Mouse (Mus musculus) limb, embryonic 14.5 days (tissue): ENCODE results near the gene Rgs6. TPM values are rescaled to one million over a fixed set of nuclear protein-coding genes. Genes with fewer than 3 reads are reported as not detected.

ENCODE experiments used
- ATAC-seq: fragments of 200-750 bp; cut with Nextera tagmentation; 2 replicates; pipeline ENCODE4 v1.8.0; 2017; ENCODE audit warnings: low read depth, moderate number of reproducible peaks, moderate TSS enrichment; ENCODE audit not compliant: low FRiP score
- DNase-seq: peaks from one replicate; pipeline ENCODE4 v3.0.0-alpha.2; 2015; ENCODE audit warnings: low spot score
- H3K27ac ChIP-seq: fragments of 300-500 bp; sonication (generic); replicated peaks from 2 replicates; pipeline ENCODE4 v1.5.1; 2014; ENCODE audit warnings: low read depth, mild to moderate bottlenecking, low read length, moderate library complexity, mixed read lengths
- H3K27me3 ChIP-seq: fragments of 300-500 bp; sonication (generic); 2 replicates; pipeline ENCODE4 v1.6.1; 2014; ENCODE audit warnings: low read length, mixed read lengths; ENCODE audit not compliant: control insufficient read depth, insufficient read depth
- H3K36me3 ChIP-seq: fragments of 300-500 bp; sonication (generic); 2 replicates; pipeline ENCODE4 v1.6.1; 2014; ENCODE audit warnings: mild to moderate bottlenecking, low read length, moderate library complexity, mixed read lengths; ENCODE audit not compliant: control insufficient read depth, insufficient read depth
- H3K4me1 ChIP-seq: fragments of 300-500 bp; sonication (generic); 2 replicates; pipeline ENCODE4 v1.6.1; 2014; ENCODE audit warnings: antibody characterized with exemption, low read length, mixed read lengths; ENCODE audit not compliant: control insufficient read depth, insufficient read depth
- H3K4me2 ChIP-seq: fragments of 300-500 bp; sonication (generic); replicated peaks from 2 replicates; pipeline ENCODE4 v1.6.1; 2014; ENCODE audit warnings: low read depth, mild to moderate bottlenecking, low read length, moderate library complexity; ENCODE audit not compliant: severe bottlenecking
- H3K4me3 ChIP-seq: fragments of 300-500 bp; sonication (generic); replicated peaks from 2 replicates; pipeline ENCODE4 v1.5.1; 2014; ENCODE audit warnings: low read length
- H3K9ac ChIP-seq: fragments of 300-500 bp; sonication (generic); 2 replicates; pipeline ENCODE4 v1.6.1; 2014; ENCODE audit warnings: mild to moderate bottlenecking, low read depth, low read length, moderate library complexity; ENCODE audit not compliant: severe bottlenecking
- H3K9me3 ChIP-seq: fragments of 300-500 bp; sonication (generic); 2 replicates; pipeline ENCODE4 v1.6.1; 2016; ENCODE audit warnings: low read length; ENCODE audit not compliant: control insufficient read depth
- POLR2A ChIP-seq: fragments of 200-500 bp; IDR thresholded peaks from 2 replicates; pipeline ENCODE4 v1.8.0; 2012; ENCODE audit warnings: inconsistent platforms, mild to moderate bottlenecking, moderate library complexity, borderline replicate concordance; ENCODE audit not compliant: insufficient read depth, insufficient read length; ENCODE audit errors: extremely low read depth
- WGBS: fragments of 180-500 bp; shearing (Covaris S2); extraction: QIAGEN DNeasy Blood & Tissue Kit; methylation state at CpG from one replicate; pipeline ENCODE4 v1.1.7; 2014; 5-methylcytosine and 5-hydroxymethylcytosine counted together
- polyA plus RNA-seq, 2 experiments: library from polyadenylated mRNA; depleted of rRNA in 1 of 2; stranded (reverse) in 1 of 2; unstranded in 1 of 2; fragments of >200 nt; fragmentation: Nextera tagmentation in 1 of 2; extraction: Ambion mirVana in 1 of 2; gene quantifications; 2 replicates each; pipeline versions ENCODE4 v1.2.1 to v1.2.3; 2012 to 2014

Gene Rgs6
- polyA plus RNA-seq, 2 experiments, result 1.2 to 1.5 TPM

GRCm38 (mm10) chr12:82854902-82855301 is 266.8 kb downstream of the Rgs6 start:
- Histone ChIP-seq H3K27ac (no peak overlapping the region), H3K4me1 (no peaks in the 10 kb centered on the region), H3K4me3 (no peak overlapping the region), H3K36me3 (no peaks in the 10 kb centered on the region), H3K27me3 (0 out of 2 replicates have a peak, but pooled peaks cover 3% of the 10 kb centered on the region), H3K9me3 (no peaks in the 10 kb centered on the region), H3K9ac (no peak overlapping the region), H3K4me2 (no peak overlapping the region)
- no peak for TF ChIP-seq POLR2A
- ATAC-seq, result no peak
- DNase-seq, result no peak
- WGBS, result 82% methylated on average over 5 of the region's 5 CpGs

- no peaks in the 10 kb centered on the region for H3K4me1 ChIP-seq
- no peak overlapping the region for H3K4me2 ChIP-seq
- no peaks in the 10 kb centered on the region for H3K9me3 ChIP-seq
- WGBS, result 39% methylated on average over 4 of the region's 4 CpGs
- no peak overlapping the region for H3K9ac ChIP-seq
- no peak overlapping the region for H3K4me3 ChIP-seq
- H3K36me3 ChIP-seq, result no peaks in the 10 kb centered on the region
- no peak overlapping the region for H3K27ac ChIP-seq
- 0 out of 2 replicates have a peak, but pooled peaks cover 2% of the 10 kb centered on the region for H3K27me3 ChIP-seq
- DNase-seq (no peak), ATAC-seq (no peak)
- TF ChIP-seq POLR2A, result no peak
Measured at GRCm38 (mm10) chr12:82855333-82856107, 267.4 kb downstream of the Rgs6 start.

DNA sequence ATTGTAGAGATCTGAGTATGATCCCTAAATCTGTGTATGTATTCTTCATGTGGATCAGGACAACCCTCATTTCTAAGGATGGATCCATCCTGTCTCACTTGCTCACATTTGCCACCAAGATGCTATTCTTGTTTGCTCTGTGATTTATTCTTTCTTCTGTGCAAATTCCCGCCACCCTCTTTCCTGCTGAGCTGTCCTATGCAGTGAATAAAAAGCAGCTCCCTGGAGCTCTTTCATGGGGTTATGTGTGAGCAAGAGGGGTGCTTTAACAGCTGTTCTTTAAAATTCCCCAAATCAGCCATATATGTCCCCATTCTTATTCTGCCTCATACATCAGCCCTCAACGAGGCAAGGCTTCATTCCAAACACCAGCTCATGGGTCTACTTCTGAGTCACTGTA is 277.6 kb downstream of the Rgs6 start:
- no peak for TF ChIP-seq POLR2A
- H3K4me1 ChIP-seq, result no peaks in the 10 kb centered on the region
- H3K27ac ChIP-seq, result no peak overlapping the region
- no peaks in the 10 kb centered on the region for H3K9me3 ChIP-seq
- H3K9ac ChIP-seq, result no peak overlapping the region
- H3K4me2 ChIP-seq, result no peak overlapping the region
- H3K4me3 ChIP-seq, result no peak overlapping the region
- H3K36me3 ChIP-seq, result no peaks in the 10 kb centered on the region
- WGBS, result 62% methylated on average over 2 of the region's 2 CpGs
- ATAC-seq (no peak), DNase-seq (no peak)
- no peaks in the 10 kb centered on the region for H3K27me3 ChIP-seq

DNA sequence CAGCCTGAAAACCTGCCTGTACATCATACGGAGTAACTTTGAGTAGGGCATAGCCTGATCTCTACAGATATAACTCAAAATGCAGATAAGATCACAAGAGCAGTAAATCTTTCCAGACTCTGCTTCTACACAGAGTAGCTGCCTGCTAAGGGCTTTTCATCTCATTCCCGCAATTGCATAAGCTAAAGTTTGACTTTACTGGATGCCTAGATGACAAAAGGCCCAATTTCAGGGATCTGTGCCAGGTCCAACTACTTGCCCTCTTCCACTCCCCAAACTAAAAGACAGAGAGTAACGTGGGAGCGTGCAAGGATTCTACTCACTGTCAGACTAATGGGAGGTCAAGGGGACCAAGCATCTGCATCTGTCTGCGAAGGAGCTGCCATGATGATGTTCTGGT is 292.6 kb downstream of the Rgs6 start:
- H3K9me3 ChIP-seq, result no peaks in the 10 kb centered on the region
- no peak for TF ChIP-seq POLR2A
- H3K27me3 ChIP-seq, result no peaks in the 10 kb centered on the region
- H3K27ac ChIP-seq, result no peak overlapping the region
- no peak overlapping the region for H3K4me2 ChIP-seq
- no peaks in the 10 kb centered on the region for H3K36me3 ChIP-seq
- no peak overlapping the region for H3K9ac ChIP-seq
- DNase-seq, result no peak
- H3K4me3 ChIP-seq, result no peak overlapping the region
- no peaks in the 10 kb centered on the region for H3K4me1 ChIP-seq
- ATAC-seq, result no peak
- WGBS, result 77% methylated on average over 5 of the region's 5 CpGs

DNA sequence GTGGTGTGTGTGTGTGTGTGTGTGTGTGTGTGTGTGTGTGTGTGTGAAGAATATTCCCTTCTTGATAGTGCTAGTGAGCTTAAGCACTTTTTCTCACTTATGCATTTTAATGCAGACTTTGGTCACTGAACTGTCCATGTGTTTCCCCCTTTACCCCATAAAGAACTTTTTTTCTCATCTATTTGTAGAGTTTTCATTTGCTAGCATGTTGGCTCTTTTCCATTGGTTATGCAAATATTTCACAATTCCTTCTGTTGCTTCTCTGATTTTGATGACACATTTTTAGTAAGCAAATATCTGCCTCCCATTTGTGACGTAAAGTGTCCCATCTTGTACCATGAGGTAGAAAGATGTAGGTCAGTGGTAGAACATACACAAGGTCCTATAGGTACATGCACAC is 295.0 kb downstream of the Rgs6 start:
- no peak for TF ChIP-seq POLR2A
- 89% methylated on average over 1 of the region's 1 CpGs for WGBS
- Histone ChIP-seq H3K4me1 (no peaks in the 10 kb centered on the region), H3K4me2 (no peak overlapping the region), H3K9me3 (no peaks in the 10 kb centered on the region), H3K27me3 (no peaks in the 10 kb centered on the region), H3K4me3 (no peak overlapping the region), H3K9ac (no peak overlapping the region), H3K27ac (no peak overlapping the region), H3K36me3 (no peaks in the 10 kb centered on the region)
- no peak for DNase-seq
- ATAC-seq, result no peak
